Mouse (Mus musculus) lung, postnatal 0 days (tissue): Measurements from ENCODE around the gene Phb. TPM values are rescaled to one million over a fixed set of nuclear protein-coding genes. Genes with fewer than 3 reads are reported as not detected.

Experiments used
- ATAC-seq: fragments of 200-750 bp; cut with Nextera tagmentation; 2 replicates; pipeline ENCODE4 v1.8.0; 2017; ENCODE audit warnings: moderate library complexity
- DNase-seq: peaks from one replicate; pipeline ENCODE4 v3.0.0-alpha.2; 2016; ENCODE audit warnings: low spot score
- H3K27ac ChIP-seq: fragments of 300-500 bp; sonication (generic); 2 replicates; pipeline ENCODE4 v1.5.1; 2014; ENCODE audit warnings: antibody characterized with exemption, mild to moderate bottlenecking, low read length, mixed read lengths
- H3K27me3 ChIP-seq: fragments of 300-500 bp; sonication (generic); replicated peaks from 2 replicates; pipeline ENCODE4 v1.6.1; 2014; ENCODE audit warnings: low read length, mixed read lengths; ENCODE audit not compliant: insufficient read depth
- H3K36me3 ChIP-seq: fragments of 300-500 bp; sonication (generic); 2 replicates; pipeline ENCODE4 v1.6.1; 2014; ENCODE audit warnings: low read length, mixed read lengths; ENCODE audit not compliant: insufficient read depth
- H3K4me1 ChIP-seq: fragments of 300-500 bp; sonication (generic); 2 replicates; pipeline ENCODE4 v1.6.1; 2014; ENCODE audit warnings: antibody characterized with exemption, low read depth, low read length, mixed read lengths; ENCODE audit not compliant: insufficient read depth
- H3K4me2 ChIP-seq: fragments of 300-500 bp; sonication (generic); replicated peaks from 2 replicates; pipeline ENCODE4 v1.6.1; 2014; ENCODE audit warnings: low read depth, mild to moderate bottlenecking, low read length, moderate library complexity, mixed read lengths
- H3K4me3 ChIP-seq: fragments of 300-500 bp; sonication (generic); 2 replicates; pipeline ENCODE4 v1.5.1; 2014; ENCODE audit warnings: low read depth, low read length
- H3K9ac ChIP-seq: fragments of 300-500 bp; sonication (generic); replicated peaks from 2 replicates; pipeline ENCODE4 v1.6.1; 2014; ENCODE audit warnings: low read depth, mild to moderate bottlenecking
- H3K9me3 ChIP-seq: fragments of 300-500 bp; sonication (generic); 2 replicates; pipeline ENCODE4 v1.6.1; 2016; ENCODE audit warnings: low read length, mixed read lengths
- CTCF ChIP-seq: IDR thresholded peaks from 2 replicates; pipeline ENCODE4 v1.5.1; 2016; ENCODE audit warnings: antibody characterized with exemption, mild to moderate bottlenecking
- EP300 ChIP-seq: IDR thresholded peaks from 2 replicates; pipeline ENCODE4 v1.6.1; 2016; ENCODE audit warnings: antibody characterized with exemption, mild to moderate bottlenecking, control low read depth
- WGBS: fragments of 180-500 bp; shearing (Covaris S2); extraction: QIAGEN DNeasy Blood & Tissue Kit; methylation state at CpG from one replicate; pipeline ENCODE4 v1.1.7; 2014; 5-methylcytosine and 5-hydroxymethylcytosine counted together
- polyA plus RNA-seq: library from polyadenylated mRNA; unstranded; fragments of >200 nt; fragmentation: Nextera tagmentation; extraction: Ambion mirVana; gene quantifications from 2 replicates; pipeline ENCODE4 v1.2.1, GENCODE M21; 2015

The Phb gene
- polyA plus RNA-seq, 1 experiment from 2014 or later = 94.7 TPM

DNA sequence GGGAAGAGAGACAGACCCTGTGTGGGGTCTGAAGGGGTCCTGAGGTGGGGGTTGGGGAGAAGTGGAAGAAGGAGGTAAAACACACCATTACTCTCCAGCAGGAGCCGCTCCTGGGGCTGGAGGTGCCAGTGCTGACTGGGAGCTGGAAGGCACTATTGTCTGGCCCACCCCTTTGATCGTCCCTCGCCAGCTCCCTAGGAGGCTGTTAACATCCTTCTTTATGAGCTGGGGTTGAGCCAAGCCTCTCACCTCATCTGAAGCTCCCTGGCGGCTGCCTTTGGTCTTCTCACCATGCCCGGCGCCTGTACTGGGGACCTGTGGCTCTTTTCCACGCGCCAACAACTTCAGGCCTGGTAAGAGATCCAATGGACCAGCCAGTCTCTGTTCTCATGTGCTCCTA lies 44.3 kb upstream of the Phb start:
- no peak overlapping the region for H3K27ac ChIP-seq
- no peak overlapping the region for H3K9ac ChIP-seq
- no peaks in the 10 kb centered on the region for H3K9me3 ChIP-seq
- 49% methylated on average over 6 of the region's 8 CpGs for WGBS
- ATAC-seq = no peak
- H3K4me2 ChIP-seq = no peak overlapping the region
- H3K27me3 ChIP-seq = 0 out of 2 replicates have a peak, but pooled peaks cover 3% of the 10 kb centered on the region
- H3K36me3 ChIP-seq = no peaks in the 10 kb centered on the region
- no peaks in the 10 kb centered on the region for H3K4me1 ChIP-seq
- no peak overlapping the region for H3K4me3 ChIP-seq
- TF ChIP-seq CTCF = no peak
- no peak for TF ChIP-seq EP300
- DNase-seq = no peak

DNA sequence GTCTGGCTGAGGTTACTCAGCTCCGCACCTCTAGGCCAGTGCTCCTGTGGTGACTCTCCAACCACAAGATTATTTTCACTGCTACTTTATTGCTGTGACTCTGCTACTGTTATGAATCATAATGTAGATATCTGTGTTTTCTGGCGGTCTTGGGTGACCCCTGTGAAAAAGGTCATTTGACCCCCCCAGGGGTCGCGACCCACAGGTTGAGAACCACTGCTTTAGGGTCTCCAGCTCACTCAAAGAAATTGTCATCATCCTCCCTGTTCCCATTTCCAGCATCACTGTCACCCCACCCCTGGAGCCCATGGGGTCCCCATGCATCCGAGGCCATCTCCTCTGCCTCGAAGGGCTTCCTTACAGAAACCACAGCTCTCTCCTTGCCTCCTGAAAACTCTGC lies 36.2 kb upstream of the Phb start:
- Histone ChIP-seq H3K36me3 (no peaks in the 10 kb centered on the region), H3K4me1 (no peaks in the 10 kb centered on the region), H3K4me3 (no peak overlapping the region), H3K9me3 (no peaks in the 10 kb centered on the region), H3K9ac (no peak overlapping the region), H3K27me3 (0 out of 2 replicates have a peak, but pooled peaks cover 3% of the 10 kb centered on the region), H3K27ac (no peak overlapping the region), H3K4me2 (no peak overlapping the region)
- TF ChIP-seq EP300 (no peak), CTCF (no peak)
- no peak for DNase-seq
- no peak for ATAC-seq
- 86% methylated on average over 6 of the region's 6 CpGs for WGBS

DNA sequence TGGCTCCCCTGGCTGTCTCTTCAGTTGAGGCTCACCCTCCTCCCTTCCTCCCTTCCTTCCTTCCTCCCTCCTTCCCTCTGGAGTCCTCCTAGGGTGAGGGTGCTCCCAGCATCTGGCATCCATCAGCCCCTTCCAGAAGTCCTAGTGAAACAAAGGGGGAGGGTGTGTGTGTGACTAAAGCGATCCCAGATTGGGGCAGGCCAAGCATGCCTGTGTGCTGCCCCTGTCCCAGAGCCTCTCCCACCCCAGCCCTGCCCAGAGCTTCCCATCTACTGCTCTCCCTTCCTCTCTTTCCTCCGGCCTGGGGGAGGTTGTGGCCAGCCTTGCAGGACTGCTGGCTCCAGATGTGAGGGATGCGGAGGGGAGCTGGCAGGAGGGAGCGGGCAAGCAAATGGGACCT lies 35.5 kb upstream of the Phb start:
- no peak overlapping the region for H3K4me2 ChIP-seq
- no peaks in the 10 kb centered on the region for H3K36me3 ChIP-seq
- no peak overlapping the region for H3K4me3 ChIP-seq
- DNase-seq (peak; percentile 32), ATAC-seq (peak; percentile 54)
- no peaks in the 10 kb centered on the region for H3K4me1 ChIP-seq
- TF ChIP-seq EP300 = no peak
- no peak for TF ChIP-seq CTCF
- 59% methylated on average over 4 of the region's 4 CpGs for WGBS
- H3K9me3 ChIP-seq = no peaks in the 10 kb centered on the region
- H3K27me3 ChIP-seq = 0 out of 2 replicates have a peak, but pooled peaks cover 3% of the 10 kb centered on the region
- H3K9ac ChIP-seq = no peak overlapping the region
- H3K27ac ChIP-seq = no peak overlapping the region

DNA sequence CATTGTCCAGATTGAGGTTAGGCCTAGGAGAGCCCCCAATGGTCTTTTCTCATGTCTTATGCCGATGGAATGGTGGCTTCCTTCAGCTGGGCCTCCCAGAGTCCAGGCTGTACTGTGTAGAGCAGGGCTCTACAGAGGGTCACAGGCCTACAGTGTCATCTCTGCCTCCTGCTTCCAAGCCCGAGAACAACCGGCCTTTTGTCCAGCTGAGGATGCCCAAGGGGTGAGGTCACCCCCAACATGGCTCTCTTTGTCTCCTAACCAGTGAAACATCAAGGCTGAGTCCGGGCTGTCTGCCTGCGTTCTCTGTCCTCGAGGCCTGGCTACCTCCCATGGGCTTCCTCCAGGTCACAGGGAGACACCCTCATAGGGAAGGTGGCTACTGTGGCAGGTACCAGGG lies 34.3 kb upstream of the Phb start:
- Histone ChIP-seq H3K4me2 (no peak overlapping the region), H3K36me3 (no peaks in the 10 kb centered on the region), H3K4me1 (no peaks in the 10 kb centered on the region), H3K9me3 (no peaks in the 10 kb centered on the region), H3K9ac (no peak overlapping the region), H3K4me3 (no peak overlapping the region), H3K27ac (no peak overlapping the region), H3K27me3 (no peaks in the 10 kb centered on the region)
- no peak for ATAC-seq
- DNase-seq = no peak
- WGBS = 59% methylated on average over 6 of the region's 6 CpGs
- TF ChIP-seq CTCF = no peak
- no peak for TF ChIP-seq EP300

DNA sequence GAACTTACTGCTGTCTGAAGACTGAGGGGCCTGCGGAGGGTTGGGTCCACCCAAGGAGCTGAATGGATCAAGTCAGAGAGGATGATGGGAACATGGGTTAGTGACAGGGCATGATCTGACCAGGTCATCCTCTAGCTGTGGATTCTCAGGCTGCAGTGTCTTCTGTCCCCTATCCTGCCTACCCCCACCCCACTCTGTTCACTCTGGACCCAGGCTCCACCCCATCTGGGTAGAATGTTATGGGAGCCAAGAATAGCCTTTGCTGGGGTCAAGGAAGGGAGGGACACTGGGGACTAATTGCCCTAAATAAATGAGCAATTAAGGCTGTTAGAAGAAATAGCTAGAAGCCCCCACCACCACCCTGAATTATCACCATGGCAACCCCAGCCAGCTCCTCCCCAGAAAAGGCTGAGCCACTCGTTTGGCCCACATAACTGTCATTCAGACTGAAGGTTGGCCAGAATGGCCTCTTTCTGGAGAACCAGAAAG lies 33.2 kb upstream of the Phb start:
- no peak for ATAC-seq
- 70% methylated on average over 2 of the region's 2 CpGs for WGBS
- H3K36me3 ChIP-seq = no peaks in the 10 kb centered on the region
- no peaks in the 10 kb centered on the region for H3K9me3 ChIP-seq
- DNase-seq = no peak
- no peak overlapping the region for H3K4me2 ChIP-seq
- H3K27ac ChIP-seq = no peak overlapping the region
- H3K4me3 ChIP-seq = no peak overlapping the region
- TF ChIP-seq EP300 = no peak
- no peak for TF ChIP-seq CTCF
- no peaks in the 10 kb centered on the region for H3K4me1 ChIP-seq
- no peak overlapping the region for H3K9ac ChIP-seq
- H3K27me3 ChIP-seq = no peaks in the 10 kb centered on the region

DNA sequence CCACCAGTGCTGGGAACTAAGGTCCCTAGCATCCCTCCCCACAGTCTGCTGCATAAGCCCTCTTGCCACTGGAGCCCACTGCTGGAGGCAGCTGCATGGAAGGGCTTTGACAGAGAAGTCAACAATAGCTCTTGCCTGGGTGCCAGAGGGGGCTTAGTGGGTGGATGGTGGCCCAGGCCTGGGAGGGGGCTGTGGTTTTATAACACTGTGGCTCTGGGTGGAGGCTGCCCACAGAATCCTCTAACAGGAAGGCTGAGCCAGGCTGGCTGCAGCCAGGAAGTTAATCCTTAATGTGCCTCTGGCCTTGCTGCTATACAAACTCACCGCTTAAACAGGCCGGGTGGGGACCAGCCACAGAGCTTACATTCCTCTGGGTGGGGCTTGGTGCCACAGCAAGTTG lies 31.7 kb upstream of the Phb start:
- Histone ChIP-seq H3K27ac (no peak overlapping the region), H3K9ac (no peak overlapping the region), H3K4me3 (no peak overlapping the region), H3K36me3 (no peaks in the 10 kb centered on the region), H3K4me2 (no peak overlapping the region), H3K4me1 (no peaks in the 10 kb centered on the region), H3K27me3 (no peaks in the 10 kb centered on the region), H3K9me3 (no peaks in the 10 kb centered on the region)
- 20% methylated on average over 2 of the region's 2 CpGs for WGBS
- ATAC-seq = no peak
- no peak for DNase-seq
- TF ChIP-seq EP300 (no peak), CTCF (no peak)

DNA sequence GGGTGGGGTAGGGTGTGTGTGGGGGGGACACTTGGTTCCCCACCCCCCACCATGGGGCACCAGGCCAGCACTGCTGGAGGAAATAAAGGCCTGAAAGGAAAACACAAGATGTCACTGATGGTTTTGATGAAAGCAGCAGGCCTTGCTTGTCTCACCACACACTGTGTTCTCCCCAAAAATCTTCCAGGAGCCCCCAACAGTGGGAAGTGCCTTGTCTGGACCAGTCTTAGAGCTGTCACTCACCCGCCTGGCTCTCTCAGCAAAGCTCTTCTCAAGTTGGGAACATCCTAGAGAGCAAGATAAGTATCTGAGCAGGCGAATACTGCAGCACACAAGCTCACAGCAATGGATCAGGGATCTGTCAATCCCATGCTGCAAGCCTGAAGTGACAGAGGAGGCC lies 26.0 kb upstream of the Phb start:
- ATAC-seq (no peak), DNase-seq (no peak)
- 0 out of 2 replicates have a peak, but pooled peaks cover 2% of the 10 kb centered on the region for H3K4me1 ChIP-seq
- peaks cover 6% of the 10 kb centered on the region; the same call in 1 of the 2 replicates for H3K27me3 ChIP-seq
- WGBS = 47% methylated on average over 2 of the region's 2 CpGs
- H3K36me3 ChIP-seq = no peaks in the 10 kb centered on the region
- TF ChIP-seq EP300 (no peak), CTCF (no peak)
- no peak overlapping the region for H3K4me2 ChIP-seq
- no peak overlapping the region for H3K4me3 ChIP-seq
- no peak overlapping the region for H3K9ac ChIP-seq
- H3K27ac ChIP-seq = no peak overlapping the region
- no peaks in the 10 kb centered on the region for H3K9me3 ChIP-seq
